ENCODE assay signal across 7 mouse cellular contexts in genomic region chr2:103439710-103440109, GRCm38 (mm10). TPM values are rescaled to one million over a fixed set of nuclear protein-coding genes. Genes with fewer than 3 reads are reported as not detected.
DNase-seq lines count a peak whose midpoint lies in the region; ATAC-seq lines count a peak whose summit lies in the region.

No protein-coding gene starts in this region.

- 6% methylated on average over 12 of the region's 12 CpGs for WGBS in intestine, embryonic 16.5 days
- 7% methylated on average over 12 of the region's 12 CpGs for WGBS in midbrain, embryonic 11.5 days

- H3K27me3 ChIP-seq in intestine, embryonic 16.5 days (replicated peaks; ENCODE audit: control insufficient read depth, insufficient read depth, low read length): no peaks in the 10 kb centered on the region
- H3K27me3 ChIP-seq in midbrain, embryonic 11.5 days (ENCODE audit: control insufficient read depth, insufficient read depth, low read length): no peaks in the 10 kb centered on the region

- ATAC-seq in intestine, embryonic 16.5 days: peak; percentile 39; the same call in 1 of the 2 replicates
- peak; percentile 67 for ATAC-seq in midbrain, embryonic 11.5 days (ENCODE audit: low FRiP score)

- peaks cover 12% of the 10 kb centered on the region for H3K4me1 ChIP-seq in intestine, embryonic 16.5 days (ENCODE audit: control insufficient read depth, insufficient read depth, low read length)
- H3K4me1 ChIP-seq in midbrain, embryonic 11.5 days (ENCODE audit: control insufficient read depth, insufficient read depth, low read length): no peaks in the 10 kb centered on the region

- no peaks in the 10 kb centered on the region for H3K9me3 ChIP-seq in intestine, embryonic 16.5 days (ENCODE audit: control insufficient read depth, low read length)
- no peaks in the 10 kb centered on the region for H3K9me3 ChIP-seq in midbrain, embryonic 11.5 days (ENCODE audit: control insufficient read depth, low read length)

- no peak overlapping the region for H3K4me3 ChIP-seq in intestine, embryonic 16.5 days (ENCODE audit: low read length)
- H3K4me3 ChIP-seq in midbrain, embryonic 11.5 days (ENCODE audit: low read depth, low read length): no peak overlapping the region

- no peak overlapping the region for H3K27ac ChIP-seq in intestine, embryonic 16.5 days (ENCODE audit: low read length)
- H3K27ac ChIP-seq in midbrain, embryonic 11.5 days (ENCODE audit: low read depth, low read length): no peak overlapping the region

- intact Hi-C loops in gastrocnemius, postnatal 36 days (cut with DNase I): no loop called here
- intact Hi-C loops in left cerebral cortex, postnatal 36 days (cut with DNase I): no loop called here

- H3K9ac ChIP-seq in intestine, embryonic 16.5 days (ENCODE audit: low read depth, low read length): no peak overlapping the region
- peak overlapping the region; percentile 47 for H3K9ac ChIP-seq in midbrain, embryonic 11.5 days (ENCODE audit: low read length)

- DNase-seq in adrenal gland, adult 18-20 months (ENCODE audit: low spot score in 2 of 2): peak; percentile 71 to 74
- peak; percentile 96 for DNase-seq in embryo, embryonic 10 days (ENCODE audit: low spot score)
- peak; percentile 48 to 57 for DNase-seq in gastrocnemius, postnatal 36 days
- DNase-seq in left cerebral cortex, postnatal 36 days (ENCODE audit: low spot score in 2 of 2): peak; percentile 61 to 73
- peak; percentile 98 for DNase-seq in midbrain, embryonic 11.5 days (ENCODE audit: low spot score, missing footprints)
- DNase-seq in spleen, adult 12 weeks (ENCODE audit: low spot score): peak; percentile 25

- peak overlapping the region; percentile 45; the same call in 1 of the 2 replicates for H3K4me2 ChIP-seq in intestine, embryonic 16.5 days (ENCODE audit: low read depth, low read length)
- H3K4me2 ChIP-seq in midbrain, embryonic 11.5 days: peak overlapping the region; percentile 40

- no peaks in the 10 kb centered on the region for H3K36me3 ChIP-seq in intestine, embryonic 16.5 days (ENCODE audit: control insufficient read depth, insufficient read depth, low read length)
- H3K36me3 ChIP-seq in midbrain, embryonic 11.5 days (ENCODE audit: control insufficient read depth, insufficient read depth, low read length): no peaks in the 10 kb centered on the region

RNA-seq across cellular contexts. Expression of gene Elf5, which starts 28.2 kb away (rescaled TPM):
- total RNA-seq in adrenal gland, adult 18-20 months (2021): not detected
- not detected for total RNA-seq in gastrocnemius, postnatal 36 days (2021)
- 0.15 and 0.22 TPM in 2 replicates for polyA plus RNA-seq in intestine, embryonic 16.5 days (2015; fragmentation: Nextera tagmentation; extraction: Ambion mirVana)
- total RNA-seq in left cerebral cortex, postnatal 36 days (2021): 1 to 10 TPM in 1 of 2 experiments, under 1 TPM in 1; 0.72 to 1.2 TPM
- polyA plus RNA-seq in midbrain, embryonic 11.5 days (2014; fragmentation: Nextera tagmentation; extraction: Ambion mirVana): not detected in 2 replicates

RNA-seq across cellular contexts. Expression of gene Cat, which starts 45.2 kb away (rescaled TPM):
- 100 to 1,000 TPM; 404 to 406 TPM for total RNA-seq in adrenal gland, adult 18-20 months (2021)
- total RNA-seq in gastrocnemius, postnatal 36 days (2021): 100 to 1,000 TPM in 1 of 2 experiments, 10 to 100 TPM in 1; 83.3 to 108 TPM
- polyA plus RNA-seq in intestine, embryonic 16.5 days (2015; fragmentation: Nextera tagmentation; extraction: Ambion mirVana): 169 and 195 TPM in 2 replicates
- total RNA-seq in left cerebral cortex, postnatal 36 days (2021): 10 to 100 TPM; 40.2 to 51.7 TPM
- polyA plus RNA-seq in midbrain, embryonic 11.5 days (2014; fragmentation: Nextera tagmentation; extraction: Ambion mirVana): 149 and 157 TPM in 2 replicates

Comparison
In these comparisons a context has a peak if more than half of its experiments do, and no peak if none do; other contexts are left out.
1. DNase-seq: peak in every context shown above with its lines; median percentile 98 in midbrain, embryonic 11.5 days; 96 in embryo, embryonic 10 days; 72 in adrenal gland, adult 18-20 months; 67 in left cerebral cortex, postnatal 36 days; 52 in gastrocnemius, postnatal 36 days; 25 in spleen, adult 12 weeks.